Mouse (Mus musculus): ENCODE measurements around the gene Tjp3. TPM values are rescaled to one million over a fixed set of nuclear protein-coding genes. Genes with fewer than 3 reads are reported as not detected.

Gene Tjp3
- polyA plus RNA-seq, 1 experiment from 2014 or later: 42.5 TPM

- peak overlapping the region; percentile 41 for H3K27ac ChIP-seq (replicated peaks)
- H3K4me2 ChIP-seq (replicated peaks; ENCODE audit: low read depth): peak overlapping the region; percentile 38
- H3K27me3 ChIP-seq (ENCODE audit: control insufficient read depth, insufficient read depth, low read length): no peaks in the 10 kb centered on the region
- H3K36me3 ChIP-seq (ENCODE audit: control insufficient read depth, insufficient read depth, low read length): no peaks in the 10 kb centered on the region
- DNase-seq (ENCODE audit: low spot score) (no peak), ATAC-seq (ENCODE audit: low FRiP score, low TSS enrichment) (no peak)
- TF ChIP-seq EP300 (optimal IDR thresholded peaks at IDR 0.05) (no peak), CTCF (IDR thresholded peaks at IDR 0.05; ENCODE audit: low read depth) (peak; percentile 74)
- no peak overlapping the region for H3K9ac ChIP-seq (ENCODE audit: low read length)
- H3K9me3 ChIP-seq (ENCODE audit: control insufficient read depth, low read length): no peaks in the 10 kb centered on the region
- 35% methylated on average over 6 of the region's 6 CpGs for WGBS
- H3K4me3 ChIP-seq (ENCODE audit: low read depth, low read length): no peak overlapping the region; the same call in 1 of the 2 replicates
- no peaks in the 10 kb centered on the region; the same call in 1 of the 2 replicates for H3K4me1 ChIP-seq (replicated peaks; ENCODE audit: control insufficient read depth, insufficient read depth)
These were observed 2.8 kb downstream of the Tjp3 start for GRCm38 (mm10) chr10:81288601-81289000.

- no peak for ATAC-seq (ENCODE audit: low FRiP score, low TSS enrichment)
- peak overlapping the region; percentile 38 for H3K4me2 ChIP-seq (replicated peaks; ENCODE audit: low read depth)
- no peaks in the 10 kb centered on the region for H3K36me3 ChIP-seq (ENCODE audit: control insufficient read depth, insufficient read depth, low read length)
- peak; percentile 92 for TF ChIP-seq CTCF (IDR thresholded peaks at IDR 0.05; ENCODE audit: low read depth)
- TF ChIP-seq EP300 (optimal IDR thresholded peaks at IDR 0.05): no peak
- peak overlapping the region; percentile 8; the same call in 1 of the 2 replicates for H3K4me3 ChIP-seq (ENCODE audit: low read depth, low read length)
- no peaks in the 10 kb centered on the region for H3K4me1 ChIP-seq (replicated peaks; ENCODE audit: control insufficient read depth, insufficient read depth)
- no peak overlapping the region for H3K9ac ChIP-seq (ENCODE audit: low read length)
- no peaks in the 10 kb centered on the region for H3K9me3 ChIP-seq (ENCODE audit: control insufficient read depth, low read length)
- no peaks in the 10 kb centered on the region for H3K27me3 ChIP-seq (ENCODE audit: control insufficient read depth, insufficient read depth, low read length)
- peak overlapping the region; percentile 41; the same call in 1 of the 2 replicates for H3K27ac ChIP-seq (replicated peaks)
- peak; percentile 83 for DNase-seq (ENCODE audit: low spot score)
- 50% methylated on average over 8 of the region's 8 CpGs for WGBS
These were observed 3.7 kb downstream of the Tjp3 start for GRCm38 (mm10) chr10:81287513-81288157.

GRCm38 (mm10) chr10:81286586-81286985, 4.8 kb downstream of the Tjp3 start:
- no peaks in the 10 kb centered on the region for H3K4me1 ChIP-seq (replicated peaks; ENCODE audit: control insufficient read depth, insufficient read depth)
- H3K27ac ChIP-seq (replicated peaks): peak overlapping the region; percentile 78
- no peak overlapping the region for H3K4me3 ChIP-seq (ENCODE audit: low read depth, low read length)
- 32% methylated on average over 6 of the region's 6 CpGs for WGBS
- no peaks in the 10 kb centered on the region for H3K36me3 ChIP-seq (ENCODE audit: control insufficient read depth, insufficient read depth, low read length)
- ATAC-seq (ENCODE audit: low FRiP score, low TSS enrichment) (peak; percentile 25), DNase-seq (ENCODE audit: low spot score) (peak; percentile 86)
- H3K27me3 ChIP-seq (ENCODE audit: control insufficient read depth, insufficient read depth, low read length): no peaks in the 10 kb centered on the region
- no peak overlapping the region for H3K4me2 ChIP-seq (replicated peaks; ENCODE audit: low read depth)
- no peaks in the 10 kb centered on the region for H3K9me3 ChIP-seq (ENCODE audit: control insufficient read depth, low read length)
- TF ChIP-seq EP300 (optimal IDR thresholded peaks at IDR 0.05) (no peak), CTCF (IDR thresholded peaks at IDR 0.05; ENCODE audit: low read depth) (no peak)
- H3K9ac ChIP-seq (ENCODE audit: low read length): no peak overlapping the region

- H3K4me3 ChIP-seq (ENCODE audit: low read depth, low read length): peak overlapping the region; percentile 43
- H3K9ac ChIP-seq (ENCODE audit: low read length): peak overlapping the region; percentile 57
- no peaks in the 10 kb centered on the region for H3K4me1 ChIP-seq (replicated peaks; ENCODE audit: control insufficient read depth, insufficient read depth)
- DNase-seq (ENCODE audit: low spot score) (peak; percentile 96), ATAC-seq (ENCODE audit: low FRiP score, low TSS enrichment) (peak; percentile 71)
- H3K36me3 ChIP-seq (ENCODE audit: control insufficient read depth, insufficient read depth, low read length): no peaks in the 10 kb centered on the region
- H3K9me3 ChIP-seq (ENCODE audit: control insufficient read depth, low read length): no peaks in the 10 kb centered on the region
- H3K27ac ChIP-seq (replicated peaks): peak overlapping the region; percentile 78
- TF ChIP-seq CTCF (IDR thresholded peaks at IDR 0.05; ENCODE audit: low read depth): 0 out of 2 replicates have a peak, but pooled peaks have one; percentile 3
- TF ChIP-seq EP300 (optimal IDR thresholded peaks at IDR 0.05): peak; percentile 87
- H3K27me3 ChIP-seq (ENCODE audit: control insufficient read depth, insufficient read depth, low read length): no peaks in the 10 kb centered on the region
- peak overlapping the region; percentile 65 for H3K4me2 ChIP-seq (replicated peaks; ENCODE audit: low read depth)
- 2% methylated on average over 54 of the region's 54 CpGs for WGBS
These were observed 5.5 kb downstream of the Tjp3 start for GRCm38 (mm10) chr10:81285694-81286450.

GRCm38 (mm10) chr10:81284719-81285118, 6.7 kb downstream of the Tjp3 start:
- no peaks in the 10 kb centered on the region for H3K4me1 ChIP-seq (replicated peaks; ENCODE audit: control insufficient read depth, insufficient read depth)
- peak overlapping the region; percentile 10; the same call in 1 of the 2 replicates for H3K4me3 ChIP-seq (ENCODE audit: low read depth, low read length)
- no peaks in the 10 kb centered on the region for H3K36me3 ChIP-seq (ENCODE audit: control insufficient read depth, insufficient read depth, low read length)
- DNase-seq (ENCODE audit: low spot score): peak; percentile 85
- 0 out of 2 replicates have a peak overlapping the region, but pooled peaks have one; percentile 78 for H3K27ac ChIP-seq (replicated peaks)
- peak overlapping the region; percentile 65 for H3K4me2 ChIP-seq (replicated peaks; ENCODE audit: low read depth)
- 7% methylated on average over 17 of the region's 17 CpGs for WGBS
- H3K9ac ChIP-seq (ENCODE audit: low read length): no peak overlapping the region
- 0 out of 2 replicates have a peak, but pooled peaks have one; percentile 4 for ATAC-seq (ENCODE audit: low FRiP score, low TSS enrichment)
- H3K27me3 ChIP-seq (ENCODE audit: control insufficient read depth, insufficient read depth, low read length): no peaks in the 10 kb centered on the region
- TF ChIP-seq EP300 (optimal IDR thresholded peaks at IDR 0.05) (no peak), CTCF (IDR thresholded peaks at IDR 0.05; ENCODE audit: low read depth) (no peak)
- H3K9me3 ChIP-seq (ENCODE audit: control insufficient read depth, low read length): no peaks in the 10 kb centered on the region
